In the genomic region with DNA sequence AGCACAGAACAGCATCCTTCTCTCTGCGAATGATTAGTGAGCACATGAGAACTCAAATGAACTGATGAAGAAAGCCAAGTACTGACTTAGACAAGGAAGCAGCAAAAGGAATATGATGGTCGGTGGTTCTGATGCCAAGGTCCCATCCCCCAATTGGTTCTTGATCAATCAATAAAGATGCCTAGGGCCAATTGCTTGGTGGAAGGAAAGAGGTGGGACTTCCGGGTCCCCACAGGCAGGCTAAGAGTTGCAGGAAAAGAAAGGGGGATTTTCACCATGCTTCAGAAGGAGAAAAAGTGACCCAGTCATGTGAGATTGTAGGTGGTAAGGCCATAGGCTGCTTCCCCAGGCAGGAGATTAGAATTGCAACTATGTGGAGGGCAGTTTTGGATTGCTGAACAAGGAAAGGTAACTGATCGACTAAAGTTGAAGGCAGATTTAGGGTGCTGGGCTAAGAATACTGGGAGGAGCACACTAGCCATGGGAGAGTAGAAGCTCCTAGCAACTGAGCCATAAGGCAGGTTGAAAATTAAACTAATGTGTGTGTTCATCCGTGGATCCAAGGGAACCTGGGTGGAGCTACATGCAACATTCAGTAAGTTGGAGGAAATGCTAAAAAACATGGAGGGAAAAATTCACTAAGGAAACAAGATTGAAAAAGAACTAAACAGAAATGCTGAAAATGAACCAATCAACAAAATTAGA, we compare ENCODE assay signal across 17 mouse cellular contexts.
"Had no signal": no experiment of that assay in that cellular context is flagged by ENCODE, and none has a peak within 500 bp of the region (broad histone marks: within the 10 kb centered on the region; RNA-seq: fewer than 3 reads in every experiment).

No protein-coding gene starts in this region.

- H3K4me1 ChIP-seq: limb, embryonic 10.5 days; limb, embryonic 13.5 days; liver, embryonic 12.5 days; liver, embryonic 15.5 days; lung, embryonic 15.5 days had no signal

- H3K4me2 ChIP-seq: limb, embryonic 13.5 days; liver, embryonic 12.5 days; liver, embryonic 15.5 days; lung, embryonic 15.5 days; midbrain, embryonic 11.5 days had no signal

- H3K27me3 ChIP-seq: limb, embryonic 13.5 days; liver, embryonic 12.5 days; lung, embryonic 15.5 days had no signal

- ATAC-seq: intestine, embryonic 16.5 days; liver, embryonic 12.5 days had no signal

- H3K4me3 ChIP-seq: layer of hippocampus, adult 2 months; limb, embryonic 10.5 days; limb, embryonic 13.5 days; liver, embryonic 12.5 days; liver, embryonic 15.5 days; lung, embryonic 15.5 days; megakaryocyte, embryonic 14.5 days had no signal

- H3K9ac ChIP-seq: limb, embryonic 13.5 days; liver, embryonic 12.5 days; liver, embryonic 15.5 days; lung, embryonic 15.5 days had no signal

- H3K36me3 ChIP-seq: limb, embryonic 10.5 days; limb, embryonic 13.5 days; liver, embryonic 12.5 days; liver, embryonic 15.5 days; lung, embryonic 15.5 days had no signal

- DNase-seq: layer of hippocampus, adult 9-11 months; liver; lung, adult 18-20 months; lung, postnatal 10 days; lung, postnatal 36 days; midbrain, embryonic 14.5 days; thymus, adult 18-20 months; thymus, postnatal 36 days had no signal

- H3K27ac ChIP-seq: layer of hippocampus, adult 2 months; limb, embryonic 10.5 days; limb, embryonic 13.5 days; liver, embryonic 12.5 days; liver, embryonic 15.5 days; lung, embryonic 15.5 days had no signal

- H3K9me3 ChIP-seq: limb, embryonic 10.5 days; limb, embryonic 13.5 days; liver, embryonic 12.5 days; liver, embryonic 15.5 days; lung, embryonic 15.5 days had no signal
